Mouse (Mus musculus) CH12.LX (cell line): ENCODE results near the gene Ddx42.

Experiments used
- CTCF ChIP-seq, 2 experiments: IDR thresholded peaks in 1 of 2; conservative IDR thresholded peaks in 1 of 2; 2 replicates each; pipeline ENCODE4 v1.5.1; 2011 to 2012; ENCODE audit warnings: low read depth in 2 of 2, low read length in 2 of 2, improper control_type of control experiment in 1 of 2, inconsistent platforms in 1 of 2, mild to moderate bottlenecking in 1 of 2, moderate library complexity in 1 of 2
- ELF1 ChIP-seq: IDR thresholded peaks from 2 replicates; pipeline ENCODE4 v1.6.1; 2014; ENCODE audit warnings: low read depth, mild to moderate bottlenecking, inconsistent platforms, low read length, improper control_type of control experiment
- EP300 ChIP-seq: IDR thresholded peaks from 2 replicates; pipeline ENCODE4 v1.6.1; 2011; ENCODE audit warnings: low read length, improper control_type of control experiment
- HCFC1 ChIP-seq: IDR thresholded peaks from 2 replicates; pipeline ENCODE4 v1.6.1; 2012; ENCODE audit warnings: low read depth, mild to moderate bottlenecking, inconsistent platforms, low read length, improper control_type of control experiment
- MAFK ChIP-seq: IDR thresholded peaks from 2 replicates; pipeline ENCODE4 v1.6.1; 2011; ENCODE audit warnings: low read length, improper control_type of control experiment; ENCODE audit not compliant: insufficient replicate concordance
- MAX ChIP-seq: IDR thresholded peaks from 2 replicates; pipeline ENCODE4 v1.6.1; 2011; ENCODE audit warnings: low read length, improper control_type of control experiment
- MAZ ChIP-seq: IDR thresholded peaks from 2 replicates; pipeline ENCODE4 v1.6.1; 2012; ENCODE audit warnings: low read depth, mild to moderate bottlenecking, inconsistent platforms, low read length, improper control_type of control experiment, moderate library complexity
- POLR2A ChIP-seq: IDR thresholded peaks from 2 replicates; pipeline ENCODE4 v1.6.1; 2011; ENCODE audit warnings: low read depth, mild to moderate bottlenecking, improper control_type of control experiment, low read length
- POLR2AphosphoS2 ChIP-seq: IDR thresholded peaks from 2 replicates; pipeline ENCODE4 v1.6.1; 2011; ENCODE audit warnings: low read depth, low read length, improper control_type of control experiment
- TBP ChIP-seq: conservative IDR thresholded peaks from 2 replicates; pipeline ENCODE4 v1.6.1; 2011; ENCODE audit warnings: low read depth, low read length, improper control_type of control experiment
- ZC3H11A ChIP-seq: IDR thresholded peaks from 2 replicates; pipeline ENCODE4 v1.6.1; 2012; ENCODE audit warnings: low read depth, mild to moderate bottlenecking, inconsistent platforms, low read length, improper control_type of control experiment

DNA sequence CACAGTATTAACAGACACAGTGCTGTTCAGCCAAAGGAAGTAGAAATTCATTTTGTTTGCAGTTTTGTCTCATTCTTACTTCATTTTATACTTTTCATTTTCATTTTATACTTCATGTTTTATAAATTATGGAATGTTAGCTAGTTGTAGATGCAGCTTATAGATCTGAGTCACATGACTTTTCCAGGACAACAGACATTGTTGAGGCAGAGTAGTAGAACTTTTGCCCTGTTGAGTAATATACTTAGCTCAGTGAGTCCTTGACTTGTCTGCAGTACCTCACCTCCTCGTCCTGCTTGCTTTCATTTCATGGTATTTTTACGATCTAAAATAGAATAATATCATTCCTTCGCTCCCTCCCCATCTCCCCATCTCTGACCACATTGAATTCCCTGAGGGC lies 3.9 kb downstream of the Ddx42 start:
- TF ChIP-seq POLR2AphosphoS2: no peak
- no peak for TF ChIP-seq POLR2A
- no peak for TF ChIP-seq TBP
- TF ChIP-seq MAZ: no peak
- no peak for TF ChIP-seq CTCF (conservative IDR thresholded peaks at IDR 0.05 in 1 of 2, IDR thresholded peaks at IDR 0.05 in 1 of 2; ENCODE audit: low read depth in 2 of 2, low read length in 2 of 2)
- no peak for TF ChIP-seq HCFC1
- no peak for TF ChIP-seq ZC3H11A
- no peak for TF ChIP-seq ELF1
- TF ChIP-seq MAX: no peak
- TF ChIP-seq EP300: no peak
- no peak for TF ChIP-seq MAFK
